Mouse (Mus musculus): ENCODE measurements around the gene Egfl6. TPM values are rescaled to one million over a fixed set of nuclear protein-coding genes. Genes with fewer than 3 reads are reported as not detected.

The Egfl6 gene
- polyA plus RNA-seq (2012; rRNA removed): 0.06 and 0.09 TPM in 2 replicates

- H3K4me3 ChIP-seq (ENCODE audit: low read depth, low read length): peak within 1 kb of the TSS; percentile 24
- 29% methylated on average over 35 of the region's 39 CpGs for WGBS
- peaks cover 2% of the 10 kb centered on the region; the same call in 1 of the 2 replicates for H3K4me1 ChIP-seq (ENCODE audit: control insufficient read depth, insufficient read depth, insufficient read length, low read length)
- H3K27me3 ChIP-seq (ENCODE audit: control insufficient read depth, insufficient read depth, low read length): no peaks in the 10 kb centered on the region
- H3K27ac ChIP-seq (ENCODE audit: insufficient read depth, low read depth, low read length): no peak within 1 kb of the TSS
- TF ChIP-seq CTCF (IDR thresholded peaks at IDR 0.05; ENCODE audit: extremely low read depth, insufficient read length, insufficient replicate concordance, low read depth, low read length) (no peak), POLR2A (IDR thresholded peaks at IDR 0.05; ENCODE audit: low read depth, low read length) (no peak)
- no peaks in the 10 kb centered on the region for H3K36me3 ChIP-seq (ENCODE audit: control insufficient read depth, insufficient read depth, low read length)
Measured at GRCm38 (mm10) chrX:166584947-166585824, at the start of gene Egfl6. Gene Egfl6, minus strand, starts transcription at chrX:166585720.

- TF ChIP-seq POLR2A (IDR thresholded peaks at IDR 0.05; ENCODE audit: low read depth, low read length) (no peak), CTCF (IDR thresholded peaks at IDR 0.05; ENCODE audit: extremely low read depth, insufficient read length, insufficient replicate concordance, low read depth, low read length) (no peak)
- no peak overlapping the region for H3K27ac ChIP-seq (ENCODE audit: insufficient read depth, low read depth, low read length)
Measured at GRCm38 (mm10) chrX:166626866-166627570, 41.5 kb upstream of the Egfl6 start.

GRCm38 (mm10) chrX:166626174-166626573, 40.7 kb upstream of the Egfl6 start:
- Histone ChIP-seq H3K4me3 (ENCODE audit: low read depth, low read length) (no peak overlapping the region), H3K4me1 (ENCODE audit: control insufficient read depth, insufficient read depth, insufficient read length, low read length) (peaks cover 3% of the 10 kb centered on the region; the same call in 1 of the 2 replicates), H3K27ac (ENCODE audit: insufficient read depth, low read depth, low read length) (no peak overlapping the region), H3K27me3 (ENCODE audit: control insufficient read depth, insufficient read depth, low read length) (no peaks in the 10 kb centered on the region), H3K36me3 (ENCODE audit: control insufficient read depth, insufficient read depth, low read length) (no peaks in the 10 kb centered on the region)
- TF ChIP-seq POLR2A (IDR thresholded peaks at IDR 0.05; ENCODE audit: low read depth, low read length) (no peak), CTCF (IDR thresholded peaks at IDR 0.05; ENCODE audit: extremely low read depth, insufficient read length, insufficient replicate concordance, low read depth, low read length) (no peak)
- 84% methylated on average over 4 of the region's 4 CpGs for WGBS

More at GRCm38 (mm10) chrX:166626866-166627570, 41.5 kb upstream of the Egfl6 start:
- H3K4me1 ChIP-seq (ENCODE audit: control insufficient read depth, insufficient read depth, insufficient read length, low read length): peaks cover 3% of the 10 kb centered on the region; the same call in 1 of the 2 replicates
- H3K4me3 ChIP-seq (ENCODE audit: low read depth, low read length): no peak overlapping the region
- H3K27me3 ChIP-seq (ENCODE audit: control insufficient read depth, insufficient read depth, low read length): no peaks in the 10 kb centered on the region
- H3K36me3 ChIP-seq (ENCODE audit: control insufficient read depth, insufficient read depth, low read length): no peaks in the 10 kb centered on the region
- whole genome bisulfite sequencing: 65% methylated on average over 3 of the region's 3 CpGs

- H3K4me3 ChIP-seq (ENCODE audit: low read depth, low read length): no peak overlapping the region
- H3K27me3 ChIP-seq (ENCODE audit: control insufficient read depth, insufficient read depth, low read length): no peaks in the 10 kb centered on the region
- TF ChIP-seq CTCF (IDR thresholded peaks at IDR 0.05; ENCODE audit: extremely low read depth, insufficient read length, insufficient replicate concordance, low read depth, low read length) (no peak), POLR2A (IDR thresholded peaks at IDR 0.05; ENCODE audit: low read depth, low read length) (no peak)
- H3K27ac ChIP-seq (ENCODE audit: insufficient read depth, low read depth, low read length): no peak overlapping the region
- WGBS: 80% methylated on average over 3 of the region's 3 CpGs
- H3K4me1 ChIP-seq (ENCODE audit: control insufficient read depth, insufficient read depth, insufficient read length, low read length): peaks cover 2% of the 10 kb centered on the region; the same call in 1 of the 2 replicates
- no peaks in the 10 kb centered on the region for H3K36me3 ChIP-seq (ENCODE audit: control insufficient read depth, insufficient read depth, low read length)
Measured at GRCm38 (mm10) chrX:166623176-166623575, 37.7 kb upstream of the Egfl6 start.

- H3K4me3 ChIP-seq (ENCODE audit: low read depth, low read length): no peak overlapping the region
- no peaks in the 10 kb centered on the region for H3K36me3 ChIP-seq (ENCODE audit: control insufficient read depth, insufficient read depth, low read length)
- 61% methylated on average over 9 of the region's 9 CpGs for WGBS
- no peaks in the 10 kb centered on the region for H3K27me3 ChIP-seq (ENCODE audit: control insufficient read depth, insufficient read depth, low read length)
- no peak overlapping the region for H3K27ac ChIP-seq (ENCODE audit: insufficient read depth, low read depth, low read length)
- TF ChIP-seq POLR2A (IDR thresholded peaks at IDR 0.05; ENCODE audit: low read depth, low read length): no peak
- TF ChIP-seq CTCF (IDR thresholded peaks at IDR 0.05; ENCODE audit: extremely low read depth, insufficient read length, insufficient replicate concordance, low read depth, low read length): no peak
- peaks cover 2% of the 10 kb centered on the region; the same call in 1 of the 2 replicates for H3K4me1 ChIP-seq (ENCODE audit: control insufficient read depth, insufficient read depth, insufficient read length, low read length)
Measured at GRCm38 (mm10) chrX:166621560-166622301, 36.2 kb upstream of the Egfl6 start.

- Histone ChIP-seq H3K4me1 (ENCODE audit: control insufficient read depth, insufficient read depth, insufficient read length, low read length) (peaks cover 2% of the 10 kb centered on the region; the same call in 1 of the 2 replicates), H3K36me3 (ENCODE audit: control insufficient read depth, insufficient read depth, low read length) (no peaks in the 10 kb centered on the region), H3K27me3 (ENCODE audit: control insufficient read depth, insufficient read depth, low read length) (no peaks in the 10 kb centered on the region), H3K4me3 (ENCODE audit: low read depth, low read length) (peak overlapping the region; percentile 47), H3K27ac (ENCODE audit: insufficient read depth, low read depth, low read length) (peak overlapping the region; percentile 77)
- WGBS: 22% methylated on average over 6 of the region's 6 CpGs
- no peak for TF ChIP-seq POLR2A (IDR thresholded peaks at IDR 0.05; ENCODE audit: low read depth, low read length)
- no peak for TF ChIP-seq CTCF (IDR thresholded peaks at IDR 0.05; ENCODE audit: extremely low read depth, insufficient read length, insufficient replicate concordance, low read depth, low read length)
Measured at GRCm38 (mm10) chrX:166620900-166621299, 35.4 kb upstream of the Egfl6 start.

Data from small intestine, adult 2 months (tissue).